Mouse (Mus musculus): ENCODE results near the gene Fzd4. TPM values are rescaled to one million over a fixed set of nuclear protein-coding genes. Genes with fewer than 3 reads are reported as not detected.

Gene Fzd4
- polyA plus RNA-seq, 1 experiment from 2014 or later, result 9.2 TPM

DNA sequence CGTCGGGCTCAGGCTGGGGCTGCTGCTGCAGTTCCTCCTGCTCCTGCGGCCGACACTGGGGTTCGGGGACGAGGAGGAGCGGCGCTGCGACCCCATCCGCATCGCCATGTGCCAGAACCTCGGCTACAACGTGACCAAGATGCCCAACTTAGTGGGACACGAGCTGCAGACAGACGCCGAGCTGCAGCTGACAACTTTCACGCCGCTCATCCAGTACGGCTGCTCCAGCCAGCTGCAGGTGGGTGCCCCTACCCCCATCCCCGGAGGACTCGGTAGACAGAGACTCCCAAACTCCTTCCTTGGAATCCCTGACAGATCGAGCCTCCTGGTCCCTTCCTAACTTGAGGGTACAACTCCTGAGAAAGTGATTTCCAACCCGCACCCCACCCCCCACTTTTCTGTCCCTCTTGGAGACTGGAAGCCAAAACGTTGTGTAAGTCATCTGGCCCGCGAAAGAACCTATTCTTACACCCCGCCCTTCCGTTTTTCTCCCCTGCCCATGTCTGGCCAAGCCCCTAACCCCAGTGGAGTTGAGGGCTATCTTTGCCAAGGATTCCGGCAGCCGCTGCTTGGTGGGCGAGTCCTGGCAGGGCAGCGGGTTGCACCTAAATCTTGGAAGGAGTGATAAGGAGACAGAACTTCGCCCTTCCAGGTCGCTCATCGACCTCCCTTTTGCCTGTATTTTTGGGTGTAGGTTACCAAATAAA is 732 bp downstream of the Fzd4 start:
- peak; percentile 81 for DNase-seq (ENCODE audit: low spot score)
- H3K9me3 ChIP-seq, result no peaks in the 10 kb centered on the region
- H3K36me3 ChIP-seq, result peaks cover 16% of the 10 kb centered on the region
- no peaks in the 10 kb centered on the region for H3K27me3 ChIP-seq (ENCODE audit: insufficient read depth, poor library complexity, severe bottlenecking)
- H3K27ac ChIP-seq, result peak overlapping the region; percentile 94
- peak overlapping the region; percentile 93 for H3K4me3 ChIP-seq
- peaks cover 28% of the 10 kb centered on the region for H3K4me1 ChIP-seq
- under 1% methylated on average over 35 of the region's 35 CpGs for WGBS

DNA sequence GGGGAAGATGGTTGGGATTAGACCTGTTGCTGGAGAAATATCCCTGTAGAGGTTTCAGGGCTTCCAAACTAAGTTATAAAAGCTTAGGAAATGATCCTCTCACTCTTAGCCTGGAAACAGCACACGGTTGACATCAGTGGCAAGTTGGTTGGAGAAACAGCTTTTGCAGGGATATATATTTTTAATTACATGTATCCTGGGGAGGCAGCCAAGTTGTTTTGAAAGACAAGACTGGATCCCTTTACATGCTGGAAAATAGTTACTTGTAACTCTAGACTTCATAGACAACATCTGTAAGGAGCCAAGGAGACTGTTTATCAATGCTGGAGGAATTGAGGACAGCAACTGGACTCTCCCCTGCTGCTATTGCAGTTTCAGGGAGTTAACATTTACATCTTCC is 1.9 kb downstream of the Fzd4 start:
- no peak overlapping the region for H3K27ac ChIP-seq
- DNase-seq (ENCODE audit: low spot score), result no peak

DNA sequence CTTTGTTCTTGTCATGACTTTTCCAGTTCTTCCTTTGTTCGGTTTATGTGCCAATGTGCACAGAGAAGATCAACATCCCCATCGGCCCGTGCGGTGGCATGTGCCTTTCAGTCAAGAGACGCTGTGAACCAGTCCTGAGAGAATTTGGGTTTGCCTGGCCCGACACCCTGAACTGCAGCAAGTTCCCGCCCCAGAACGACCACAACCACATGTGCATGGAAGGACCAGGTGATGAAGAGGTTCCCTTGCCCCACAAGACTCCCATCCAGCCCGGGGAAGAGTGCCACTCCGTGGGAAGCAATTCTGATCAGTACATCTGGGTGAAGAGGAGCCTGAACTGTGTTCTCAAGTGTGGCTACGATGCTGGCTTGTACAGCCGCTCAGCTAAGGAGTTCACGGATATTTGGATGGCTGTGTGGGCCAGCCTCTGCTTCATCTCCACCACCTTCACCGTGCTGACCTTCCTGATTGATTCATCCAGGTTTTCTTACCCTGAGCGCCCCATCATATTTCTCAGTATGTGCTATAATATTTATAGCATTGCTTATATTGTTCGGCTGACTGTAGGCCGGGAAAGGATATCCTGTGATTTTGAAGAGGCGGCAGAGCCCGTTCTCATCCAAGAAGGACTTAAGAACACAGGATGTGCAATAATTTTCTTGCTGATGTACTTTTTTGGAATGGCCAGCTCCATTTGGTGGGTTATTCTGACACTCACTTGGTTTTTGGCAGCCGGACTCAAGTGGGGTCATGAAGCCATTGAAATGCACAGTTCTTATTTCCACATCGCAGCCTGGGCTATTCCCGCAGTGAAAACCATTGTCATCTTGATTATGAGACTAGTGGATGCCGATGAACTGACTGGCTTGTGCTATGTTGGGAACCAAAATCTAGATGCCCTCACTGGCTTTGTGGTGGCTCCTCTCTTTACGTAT is 3.1 kb downstream of the Fzd4 start:
- Histone ChIP-seq H3K4me1 (peaks cover 35% of the 10 kb centered on the region), H3K4me3 (no peak overlapping the region; the same call in 1 of the 2 replicates)
- WGBS, result 88% methylated on average over 24 of the region's 24 CpGs

More for the DNA sequence above, 1.9 kb downstream of the Fzd4 start:
- WGBS, result 38% methylated on average over 1 of the region's 1 CpGs
- Histone ChIP-seq H3K4me3 (peak overlapping the region; percentile 93), H3K9me3 (no peaks in the 10 kb centered on the region), H3K27me3 (ENCODE audit: insufficient read depth, poor library complexity, severe bottlenecking) (no peaks in the 10 kb centered on the region), H3K36me3 (peaks cover 20% of the 10 kb centered on the region), H3K4me1 (peaks cover 39% of the 10 kb centered on the region)

DNA sequence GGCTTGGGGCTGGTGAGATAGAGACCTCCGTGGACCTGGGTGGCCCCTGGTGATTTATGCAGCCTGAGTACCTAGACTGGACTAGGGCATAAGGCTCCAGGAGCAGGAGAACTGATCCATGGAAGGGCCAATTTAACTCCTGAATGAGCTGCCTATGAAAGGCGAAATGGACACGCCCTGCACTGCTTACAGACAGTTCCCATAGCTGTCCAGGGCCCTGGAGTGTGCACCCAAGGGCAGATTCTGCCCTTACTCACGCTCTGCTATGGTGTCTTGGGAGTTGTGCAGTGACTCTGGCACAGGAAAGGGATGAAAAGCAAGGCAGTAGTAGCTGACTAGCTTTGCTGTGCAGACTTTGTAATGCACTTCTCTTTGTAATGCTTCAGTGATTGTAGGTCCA is 6.1 kb downstream of the Fzd4 start:
- peaks cover 30% of the 10 kb centered on the region for H3K4me1 ChIP-seq
- no peak for DNase-seq (ENCODE audit: low spot score)
- peak overlapping the region; percentile 29; the same call in 1 of the 2 replicates for H3K27ac ChIP-seq
- H3K27me3 ChIP-seq (ENCODE audit: insufficient read depth, poor library complexity, severe bottlenecking), result no peaks in the 10 kb centered on the region
- 76% methylated on average over 4 of the region's 4 CpGs for WGBS
- no peaks in the 10 kb centered on the region for H3K9me3 ChIP-seq
- H3K36me3 ChIP-seq, result peaks cover 20% of the 10 kb centered on the region
- no peak overlapping the region for H3K4me3 ChIP-seq

More for the DNA sequence above, 3.1 kb downstream of the Fzd4 start:
- Histone ChIP-seq H3K36me3 (peaks cover 20% of the 10 kb centered on the region), H3K27me3 (ENCODE audit: insufficient read depth, poor library complexity, severe bottlenecking) (no peaks in the 10 kb centered on the region), H3K9me3 (no peaks in the 10 kb centered on the region), H3K27ac (no peak overlapping the region)
- no peak for DNase-seq (ENCODE audit: low spot score)

DNA sequence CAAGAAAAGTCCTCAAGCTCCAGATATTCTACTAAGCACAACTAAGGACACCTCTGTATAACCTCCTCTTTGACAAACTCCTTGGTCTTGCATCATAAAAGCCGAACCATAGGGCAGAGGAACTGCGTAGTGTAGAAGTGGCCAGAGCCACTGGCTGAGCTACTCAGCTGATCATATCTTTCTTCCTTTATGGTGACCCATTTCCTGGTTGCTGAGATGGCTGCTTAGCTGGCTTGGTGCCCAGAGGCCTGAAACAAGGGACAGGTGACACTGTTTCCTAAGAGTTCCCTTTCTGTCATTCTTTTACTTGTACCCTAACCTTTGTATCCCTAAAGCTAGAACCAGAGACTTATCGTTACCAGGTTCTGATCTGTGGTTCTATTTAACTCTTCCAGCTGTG is 7.2 kb downstream of the Fzd4 start:
- Histone ChIP-seq H3K9me3 (no peaks in the 10 kb centered on the region), H3K4me3 (no peak overlapping the region), H3K4me1 (peaks cover 37% of the 10 kb centered on the region), H3K27me3 (ENCODE audit: insufficient read depth, poor library complexity, severe bottlenecking) (no peaks in the 10 kb centered on the region), H3K36me3 (peaks cover 20% of the 10 kb centered on the region), H3K27ac (no peak overlapping the region)
- no peak for DNase-seq (ENCODE audit: low spot score)
- 74% methylated on average over 3 of the region's 3 CpGs for WGBS

DNA sequence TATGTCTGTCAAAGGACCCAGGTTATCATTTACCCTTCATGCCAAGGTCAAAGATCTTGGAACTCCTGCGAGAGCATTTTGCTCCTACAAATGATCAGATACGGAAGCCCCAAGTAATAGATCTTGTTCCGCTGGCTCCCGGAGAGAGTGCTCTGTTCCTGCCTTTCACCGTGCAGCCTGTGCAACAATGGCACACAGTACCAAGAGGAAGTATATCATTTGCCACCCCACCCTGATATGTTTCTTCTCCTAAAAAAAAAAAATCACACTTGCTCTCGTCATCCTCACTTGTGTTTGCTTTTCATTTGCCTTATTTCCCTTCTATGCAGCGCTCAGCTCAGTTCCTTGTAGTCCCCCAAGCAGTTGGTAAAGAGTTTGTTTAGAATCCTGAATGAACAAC is 7.9 kb downstream of the Fzd4 start:
- no peak overlapping the region for H3K4me3 ChIP-seq
- no peak overlapping the region for H3K27ac ChIP-seq
- H3K27me3 ChIP-seq (ENCODE audit: insufficient read depth, poor library complexity, severe bottlenecking), result no peaks in the 10 kb centered on the region
- peaks cover 18% of the 10 kb centered on the region for H3K36me3 ChIP-seq
- H3K9me3 ChIP-seq, result no peaks in the 10 kb centered on the region
- WGBS, result 59% methylated on average over 7 of the region's 7 CpGs
- H3K4me1 ChIP-seq, result peaks cover 40% of the 10 kb centered on the region
- no peak for DNase-seq (ENCODE audit: low spot score)

DNA sequence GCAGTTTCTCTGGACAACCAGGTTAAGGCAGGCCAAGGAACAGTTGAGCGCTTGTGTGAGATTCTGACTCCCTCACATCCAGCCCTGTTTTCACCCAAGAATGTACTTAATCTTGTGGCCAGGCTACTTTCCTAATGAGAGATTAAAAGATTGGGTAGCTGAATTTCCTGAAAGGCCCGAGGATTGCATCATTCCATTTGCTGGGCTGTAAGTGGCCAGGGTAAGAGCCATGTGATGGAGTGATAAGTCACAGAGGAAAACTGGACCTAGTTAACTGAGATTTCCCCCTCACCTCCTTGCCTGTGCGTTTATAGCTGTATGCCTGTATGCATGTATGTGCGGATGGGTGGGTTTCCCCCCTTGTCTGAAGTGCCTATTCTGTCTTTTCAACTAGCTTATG is 11.9 kb downstream of the Fzd4 start:
- H3K4me1 ChIP-seq, result peaks cover 38% of the 10 kb centered on the region
- H3K36me3 ChIP-seq, result no peaks in the 10 kb centered on the region
- H3K27me3 ChIP-seq (ENCODE audit: insufficient read depth, poor library complexity, severe bottlenecking), result no peaks in the 10 kb centered on the region
- no peaks in the 10 kb centered on the region for H3K9me3 ChIP-seq
- WGBS, result 63% methylated on average over 4 of the region's 4 CpGs
- H3K27ac ChIP-seq, result no peak overlapping the region
- DNase-seq (ENCODE audit: low spot score), result peak; percentile 46
- H3K4me3 ChIP-seq, result no peak overlapping the region

DNA sequence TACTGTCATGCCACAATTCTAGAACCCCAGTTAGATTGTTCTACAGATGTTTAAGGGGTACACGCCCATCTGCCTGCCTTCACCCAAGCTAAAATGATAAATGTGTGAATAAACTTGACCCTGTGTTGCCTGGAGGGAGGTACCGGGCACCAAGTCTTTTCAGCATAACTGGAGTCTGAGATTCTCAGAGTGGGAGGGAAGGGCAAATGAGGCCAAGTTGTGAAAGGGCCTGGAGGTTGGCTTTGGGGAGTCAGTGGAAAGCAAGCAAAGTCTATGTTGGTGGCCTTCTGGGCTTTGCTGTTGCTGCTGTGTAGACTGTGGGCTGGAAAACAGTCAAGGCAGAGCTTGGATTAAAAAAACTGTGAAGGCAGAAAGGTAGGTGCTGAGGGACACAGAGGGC is 13.6 kb downstream of the Fzd4 start:
- Histone ChIP-seq H3K27me3 (ENCODE audit: insufficient read depth, poor library complexity, severe bottlenecking) (no peaks in the 10 kb centered on the region), H3K27ac (peak overlapping the region; percentile 62; the same call in 1 of the 2 replicates), H3K4me1 (peaks cover 32% of the 10 kb centered on the region), H3K4me3 (no peak overlapping the region), H3K36me3 (no peaks in the 10 kb centered on the region), H3K9me3 (no peaks in the 10 kb centered on the region)
- DNase-seq (ENCODE audit: low spot score), result peak; percentile 48
- WGBS, result 77% methylated on average over 2 of the region's 2 CpGs

DNA sequence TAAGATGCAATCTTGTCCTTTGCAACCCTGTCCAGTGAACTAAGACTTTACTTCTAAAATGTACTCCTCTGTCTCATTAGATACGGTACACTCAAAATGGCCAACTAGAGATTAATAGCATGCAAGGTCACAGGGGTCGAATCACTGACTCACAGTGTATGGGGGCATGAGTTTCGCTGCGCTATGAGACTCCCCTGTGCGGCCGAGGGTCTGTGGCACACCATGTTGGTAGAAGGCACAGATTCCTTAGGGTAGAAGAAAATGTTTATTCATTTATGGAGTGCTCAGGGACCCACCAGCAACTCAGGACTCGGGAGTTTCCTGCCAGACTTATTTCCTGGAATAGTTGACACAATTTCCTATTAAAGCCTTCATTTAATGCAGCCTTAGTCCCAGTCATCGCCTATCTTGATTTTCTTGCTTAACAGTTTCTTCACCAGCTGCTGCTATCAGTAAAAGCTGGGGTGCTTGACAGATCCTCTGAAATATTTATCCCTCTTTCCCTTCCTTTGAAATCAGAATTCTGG is 14.0 kb downstream of the Fzd4 start:
- Histone ChIP-seq H3K4me3 (no peak overlapping the region), H3K36me3 (no peaks in the 10 kb centered on the region), H3K4me1 (peaks cover 37% of the 10 kb centered on the region), H3K27me3 (ENCODE audit: insufficient read depth, poor library complexity, severe bottlenecking) (no peaks in the 10 kb centered on the region), H3K27ac (peak overlapping the region; percentile 62; the same call in 1 of the 2 replicates), H3K9me3 (no peaks in the 10 kb centered on the region)
- peak; percentile 60 for DNase-seq (ENCODE audit: low spot score)
- 54% methylated on average over 8 of the region's 8 CpGs for WGBS

DNA sequence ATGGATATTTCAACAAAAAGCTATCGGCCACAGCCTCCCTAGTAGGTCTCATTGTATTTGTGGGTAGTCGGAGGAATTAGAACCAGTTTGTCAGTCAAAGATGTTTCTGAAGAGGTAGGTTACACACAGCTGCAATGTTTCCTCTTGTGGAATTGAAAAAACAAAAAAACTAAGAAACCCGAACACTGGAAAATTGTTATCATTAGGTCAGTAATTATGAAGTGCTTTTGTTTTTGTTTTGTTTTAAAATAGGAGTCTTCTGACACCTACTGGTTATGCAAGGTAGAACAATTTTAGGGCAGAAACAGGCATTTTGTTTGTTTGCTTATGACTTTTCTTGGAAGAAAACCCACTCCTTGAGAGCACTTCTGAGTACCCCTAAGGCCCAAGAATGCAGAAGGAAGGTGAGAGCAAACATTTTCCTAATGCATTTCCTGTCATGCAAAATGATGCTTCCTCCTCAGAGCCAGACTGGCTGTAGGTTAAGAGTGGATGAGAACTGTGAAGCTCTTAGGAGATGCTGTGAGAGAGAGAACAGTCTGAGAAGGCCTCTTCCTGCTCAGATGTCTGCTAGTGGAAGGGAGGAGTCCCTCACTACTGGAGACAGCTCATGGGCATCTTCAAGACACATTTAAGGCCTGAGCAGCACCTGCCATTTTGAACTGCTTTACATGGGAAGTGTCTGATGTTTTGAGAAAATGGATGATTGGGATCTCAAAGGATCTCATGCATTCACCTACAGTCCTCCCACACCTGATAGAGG is 14.9 kb downstream of the Fzd4 start:
- WGBS, result 53% methylated on average over 3 of the region's 3 CpGs
- Histone ChIP-seq H3K4me3 (no peak overlapping the region), H3K27ac (0 out of 2 replicates have a peak overlapping the region, but pooled peaks have one; percentile 62), H3K36me3 (no peaks in the 10 kb centered on the region), H3K27me3 (ENCODE audit: insufficient read depth, poor library complexity, severe bottlenecking) (no peaks in the 10 kb centered on the region), H3K4me1 (peaks cover 36% of the 10 kb centered on the region), H3K9me3 (no peaks in the 10 kb centered on the region)
- peak; percentile 43 for DNase-seq (ENCODE audit: low spot score)

DNA sequence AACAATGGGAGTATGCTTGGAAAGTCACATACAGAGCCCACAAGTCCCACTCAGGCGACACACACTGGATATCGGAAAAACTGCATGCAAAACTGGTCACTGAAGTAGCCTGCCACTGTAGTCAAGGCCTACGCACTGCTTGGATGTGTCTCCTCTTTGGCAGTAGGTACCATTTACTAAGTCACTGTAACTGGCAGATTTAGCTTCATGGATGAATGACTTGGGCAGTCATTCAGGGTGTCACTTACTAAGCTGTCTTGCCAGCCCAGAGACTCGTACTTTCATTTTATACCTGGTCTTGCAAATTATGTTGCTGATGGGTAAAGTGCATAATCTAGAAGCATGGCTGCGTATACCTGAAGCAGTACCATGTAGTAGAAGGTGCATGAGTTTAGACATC is 17.1 kb downstream of the Fzd4 start:
- Histone ChIP-seq H3K27me3 (ENCODE audit: insufficient read depth, poor library complexity, severe bottlenecking) (no peaks in the 10 kb centered on the region), H3K4me1 (peaks cover 45% of the 10 kb centered on the region), H3K27ac (no peak overlapping the region), H3K4me3 (no peak overlapping the region), H3K36me3 (no peaks in the 10 kb centered on the region), H3K9me3 (no peaks in the 10 kb centered on the region)
- peak; percentile 30 for DNase-seq (ENCODE audit: low spot score)
- WGBS, result 92% methylated on average over 5 of the region's 5 CpGs

DNA sequence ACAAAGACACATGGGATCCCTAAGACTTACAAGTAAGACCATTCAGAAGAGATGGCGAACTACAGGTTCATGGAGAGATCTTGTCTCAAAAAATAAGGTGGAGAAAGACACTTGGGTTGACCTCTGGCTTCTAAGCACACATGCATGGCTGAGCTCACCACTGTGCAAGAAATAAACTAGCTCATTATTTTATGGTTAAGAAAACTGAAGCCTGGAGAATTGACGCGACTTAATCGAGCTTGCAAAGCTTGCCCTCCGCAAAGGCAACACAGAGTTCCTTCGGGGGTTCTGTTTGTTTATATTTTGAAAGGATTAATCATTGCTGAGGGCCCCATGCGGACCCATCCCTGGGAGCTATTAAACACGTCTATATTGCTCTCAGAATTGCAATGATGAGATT is 18.5 kb downstream of the Fzd4 start:
- no peaks in the 10 kb centered on the region for H3K36me3 ChIP-seq
- H3K4me3 ChIP-seq, result no peak overlapping the region
- no peaks in the 10 kb centered on the region for H3K27me3 ChIP-seq (ENCODE audit: insufficient read depth, poor library complexity, severe bottlenecking)
- 34% methylated on average over 8 of the region's 8 CpGs for WGBS
- H3K4me1 ChIP-seq, result peaks cover 37% of the 10 kb centered on the region
- H3K9me3 ChIP-seq, result no peaks in the 10 kb centered on the region
- no peak overlapping the region for H3K27ac ChIP-seq
- DNase-seq (ENCODE audit: low spot score), result peak; percentile 58

Data from heart, embryonic 10.5 days (tissue).